Mouse (Mus musculus) cerebellum, adult 2 months (tissue): ENCODE results near the gene Gm6034.

Experiments used
- CTCF ChIP-seq: fragments of 200-500 bp; IDR thresholded peaks from 2 replicates; pipeline ENCODE4 v1.5.1; 2011; ENCODE audit warnings: low read depth, mild to moderate bottlenecking, control low read depth, low read length, moderate library complexity, borderline replicate concordance; ENCODE audit not compliant: insufficient read depth
- POLR2A ChIP-seq: fragments of 200-500 bp; IDR thresholded peaks from 2 replicates; pipeline ENCODE4 v1.6.1; 2011; ENCODE audit warnings: low read length, control low read depth, borderline replicate concordance; ENCODE audit not compliant: insufficient read depth

DNA sequence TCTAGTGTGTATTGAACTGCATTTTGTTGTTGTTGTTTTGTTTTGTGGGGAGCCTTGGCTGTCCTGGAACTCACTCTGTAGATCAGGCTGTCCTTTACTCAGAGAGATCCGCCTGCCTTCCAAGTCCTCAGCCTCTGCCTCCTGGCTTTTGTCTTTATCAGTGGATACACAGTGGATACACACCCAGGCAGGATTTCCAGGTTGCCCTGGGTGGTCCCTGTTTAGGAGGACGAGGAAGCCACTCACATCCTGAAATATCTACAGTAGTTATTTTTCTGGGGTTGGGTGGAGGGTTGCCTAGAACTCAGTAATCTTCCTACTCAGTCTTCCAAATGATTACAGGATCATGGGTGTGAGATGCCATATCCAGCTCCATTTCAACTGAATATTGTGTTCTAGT is 23.8 kb upstream of the Gm6034 start:
- TF ChIP-seq POLR2A = no peak
- TF ChIP-seq CTCF = no peak
